Mouse (Mus musculus) cerebellum, adult 2 months (tissue): ENCODE results near the gene Ttyh3. TPM values are rescaled to one million over a fixed set of nuclear protein-coding genes. Genes with fewer than 3 reads are reported as not detected.
A peak's percentile ranks its signal among the peaks of the same experiment; 100 is the strongest.

Source experiments
- DNase-seq, 2 experiments: peaks; one replicate each; pipeline ENCODE4 v3.0.0; 2021
- H3K27ac ChIP-seq: fragments of 200-500 bp; 2 replicates; pipeline ENCODE4 v1.5.1; 2012; ENCODE audit warnings: low read length, control low read depth, inconsistent platforms; ENCODE audit not compliant: insufficient read depth
- H3K27me3 ChIP-seq: fragments of 200-500 bp; 2 replicates; pipeline ENCODE4 v1.6.1; 2012; ENCODE audit warnings: inconsistent platforms, mild to moderate bottlenecking, low read length, moderate library complexity; ENCODE audit not compliant: control insufficient read depth, insufficient read depth
- H3K4me1 ChIP-seq: fragments of 200-500 bp; 2 replicates; pipeline ENCODE4 v1.6.1; 2011; ENCODE audit warnings: low read length; ENCODE audit not compliant: control insufficient read depth, insufficient read depth
- H3K4me3 ChIP-seq: fragments of 200-500 bp; replicated peaks from 2 replicates; pipeline ENCODE3; 2011; ENCODE audit warnings: mild to moderate bottlenecking, low read depth, low read length, control low read depth; ENCODE audit not compliant: insufficient read depth
- CTCF ChIP-seq: fragments of 200-500 bp; IDR thresholded peaks from 2 replicates; pipeline ENCODE4 v1.5.1; 2011; ENCODE audit warnings: low read depth, mild to moderate bottlenecking, control low read depth, low read length, moderate library complexity, borderline replicate concordance; ENCODE audit not compliant: insufficient read depth
- POLR2A ChIP-seq: fragments of 200-500 bp; IDR thresholded peaks from 2 replicates; pipeline ENCODE4 v1.6.1; 2011; ENCODE audit warnings: low read length, control low read depth, borderline replicate concordance; ENCODE audit not compliant: insufficient read depth
- WGBS: fragments of 180-500 bp; shearing (Covaris S2); methylation state at CpG from one replicate; pipeline ENCODE4 v1.1.7; 2018; 5-methylcytosine and 5-hydroxymethylcytosine counted together
- polyA plus RNA-seq: library from polyadenylated mRNA; depleted of rRNA; stranded (reverse); fragments of >200 nt; gene quantifications from 2 replicates; pipeline ENCODE4 v1.2.3, GENCODE M21; 2012

The Ttyh3 gene
- polyA plus RNA-seq, 1 experiment, result 86.0 TPM

- TF ChIP-seq POLR2A, result no peak
- no peak for TF ChIP-seq CTCF
- no peak for DNase-seq
- Histone ChIP-seq H3K4me3 (no peak overlapping the region), H3K27me3 (no peaks in the 10 kb centered on the region), H3K4me1 (no peaks in the 10 kb centered on the region), H3K27ac (no peak overlapping the region)
- WGBS, result 81% methylated on average over 10 of the region's 10 CpGs
Observed at GRCm38 (mm10) chr5:140615321-140616109, 33.3 kb downstream of the Ttyh3 start.

- H3K27ac ChIP-seq, result no peak overlapping the region
- no peaks in the 10 kb centered on the region for H3K27me3 ChIP-seq
- TF ChIP-seq POLR2A, result no peak
- TF ChIP-seq CTCF, result no peak
- 83% methylated on average over 4 of the region's 4 CpGs for WGBS
- no peak overlapping the region for H3K4me3 ChIP-seq
- DNase-seq, result no peak
- no peaks in the 10 kb centered on the region for H3K4me1 ChIP-seq
Observed at GRCm38 (mm10) chr5:140614837-140615236, 34.0 kb downstream of the Ttyh3 start.

- 91% methylated on average over 10 of the region's 10 CpGs for WGBS
- no peak for DNase-seq
- Histone ChIP-seq H3K27ac (no peak overlapping the region), H3K4me3 (no peak overlapping the region), H3K4me1 (no peaks in the 10 kb centered on the region), H3K27me3 (no peaks in the 10 kb centered on the region)
- TF ChIP-seq POLR2A (no peak), CTCF (no peak)
Observed at GRCm38 (mm10) chr5:140614141-140614540, 34.7 kb downstream of the Ttyh3 start.

DNA sequence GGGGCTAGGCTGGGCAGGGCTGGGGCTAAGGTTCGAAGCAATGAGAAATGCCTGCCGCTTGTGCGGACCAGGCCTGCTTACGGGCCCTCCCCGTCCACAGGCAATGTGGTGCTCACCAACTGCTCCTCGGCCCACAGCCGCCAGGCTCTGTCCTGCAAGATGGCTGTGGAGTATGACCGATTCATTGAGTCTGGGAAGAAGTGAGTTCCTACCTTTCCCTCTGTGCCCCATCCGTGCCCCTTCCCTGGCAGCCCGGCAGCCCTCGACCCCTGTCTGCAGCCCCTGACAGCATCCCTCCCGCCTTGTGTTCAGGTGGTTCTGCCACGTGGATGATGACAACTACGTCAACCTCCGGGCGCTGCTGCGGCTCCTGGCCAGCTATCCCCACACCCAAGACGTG, 36.6 kb downstream of the Ttyh3 start:
- TF ChIP-seq POLR2A (no peak), CTCF (no peak)
- WGBS, result 40% methylated on average over 18 of the region's 18 CpGs
- DNase-seq, result no peak
- Histone ChIP-seq H3K27ac (no peak overlapping the region), H3K4me1 (no peaks in the 10 kb centered on the region; the same call in 1 of the 2 replicates), H3K4me3 (no peak overlapping the region), H3K27me3 (no peaks in the 10 kb centered on the region; the same call in 1 of the 2 replicates)

- Histone ChIP-seq H3K27ac (no peak overlapping the region), H3K4me1 (no peaks in the 10 kb centered on the region; the same call in 1 of the 2 replicates), H3K27me3 (no peaks in the 10 kb centered on the region; the same call in 1 of the 2 replicates), H3K4me3 (no peak overlapping the region)
- TF ChIP-seq POLR2A (no peak), CTCF (no peak)
- WGBS, result 12% methylated on average over 15 of the region's 15 CpGs
- no peak for DNase-seq
Observed at GRCm38 (mm10) chr5:140611611-140612185, 37.1 kb downstream of the Ttyh3 start.

GRCm38 (mm10) chr5:140611021-140611583, 37.7 kb downstream of the Ttyh3 start:
- Histone ChIP-seq H3K27ac (no peak overlapping the region), H3K4me1 (no peaks in the 10 kb centered on the region; the same call in 1 of the 2 replicates), H3K27me3 (no peaks in the 10 kb centered on the region; the same call in 1 of the 2 replicates), H3K4me3 (peak overlapping the region; percentile 8)
- WGBS, result 3% methylated on average over 21 of the region's 21 CpGs
- DNase-seq, result peak; percentile 51 to 64
- TF ChIP-seq POLR2A (no peak), CTCF (no peak)

DNA sequence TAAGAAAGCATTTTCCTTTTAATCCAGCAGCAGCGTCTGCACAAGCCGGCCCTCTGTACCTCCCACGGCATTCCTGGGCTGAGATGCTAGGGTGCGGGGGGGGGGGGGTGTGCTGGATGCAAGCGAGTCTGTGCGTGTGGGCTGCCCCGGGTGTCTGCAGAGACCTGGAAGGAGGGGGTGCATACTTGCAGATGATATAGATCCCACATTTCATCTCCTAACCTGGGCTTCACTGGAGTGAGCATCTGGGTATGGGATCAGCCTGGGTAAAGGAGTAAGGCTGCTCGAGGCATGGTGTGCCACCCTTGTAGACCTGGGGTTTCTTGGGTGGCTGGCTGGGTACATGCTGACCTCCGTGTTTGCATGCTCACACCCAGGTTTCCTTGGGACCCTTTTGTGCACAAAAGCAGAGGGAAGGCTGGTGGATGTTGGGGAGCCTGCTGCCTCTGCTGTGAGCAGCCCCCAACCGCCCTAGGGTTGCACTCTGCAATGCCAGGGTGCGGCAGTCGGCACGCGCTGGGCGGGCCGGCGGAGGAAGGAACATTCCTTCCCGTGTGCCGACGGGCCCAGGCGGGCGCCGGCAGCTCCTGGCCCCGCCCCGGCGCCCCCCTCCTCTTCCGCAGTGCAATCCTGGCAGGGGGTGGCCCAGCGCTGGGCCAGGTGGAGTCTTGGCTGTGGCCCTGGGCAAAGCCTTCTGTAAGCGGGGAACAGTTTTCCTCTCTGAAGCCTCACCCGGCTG, 38.4 kb downstream of the Ttyh3 start:
- H3K4me3 ChIP-seq, result peak overlapping the region; percentile 14
- no peaks in the 10 kb centered on the region; the same call in 1 of the 2 replicates for H3K4me1 ChIP-seq
- H3K27ac ChIP-seq, result peak overlapping the region; percentile 7; the same call in 1 of the 2 replicates
- 7% methylated on average over 30 of the region's 30 CpGs for WGBS
- TF ChIP-seq POLR2A (no peak), CTCF (no peak)
- DNase-seq, result no peak
- no peaks in the 10 kb centered on the region; the same call in 1 of the 2 replicates for H3K27me3 ChIP-seq
